8 mouse cellular contexts compared by ENCODE assay signal in genomic region chr9:47265946-47266490, GRCm38 (mm10).
A peak's percentile ranks its signal among the peaks of the same experiment; 100 is the strongest.
DNase-seq lines count a peak whose midpoint lies in the region; ATAC-seq and TF ChIP-seq lines count a peak whose summit lies in the region.

No protein-coding gene starts in this region.

- no peak for TF ChIP-seq CTCF in heart, adult 2 months (IDR thresholded peaks at IDR 0.05)
- no peak for TF ChIP-seq CTCF in kidney, postnatal 0 days (IDR thresholded peaks at IDR 0.05; ENCODE audit: low read depth)

- WGBS in heart, adult 2 months = 30% methylated on average over 9 of the region's 9 CpGs
- WGBS in kidney, postnatal 0 days = 30% methylated on average over 9 of the region's 9 CpGs
- 56% methylated on average over 9 of the region's 9 CpGs for WGBS in neural tube, embryonic 15.5 days

- intact Hi-C loops in heart, adult 2 months (cut with DNase I) = no loop called here

- no peak for TF ChIP-seq EP300 in heart, adult 2 months (IDR thresholded peaks at IDR 0.05; ENCODE audit: insufficient read depth, low read depth, low read length)

- H3K27me3 ChIP-seq in heart, adult 2 months (ENCODE audit: control insufficient read depth, insufficient read depth, low read length) = no peaks in the 10 kb centered on the region
- H3K27me3 ChIP-seq in kidney, postnatal 0 days (ENCODE audit: insufficient read depth, low read length) = no peaks in the 10 kb centered on the region
- peaks cover 7% of the 10 kb centered on the region; the same call in 1 of the 2 replicates for H3K27me3 ChIP-seq in neural tube, embryonic 15.5 days (replicated peaks)

- no peak overlapping the region for H3K27ac ChIP-seq in heart, adult 2 months
- H3K27ac ChIP-seq in kidney, postnatal 0 days = no peak overlapping the region
- peak overlapping the region; percentile 45; the same call in 1 of the 2 replicates for H3K27ac ChIP-seq in neural tube, embryonic 15.5 days (replicated peaks)

- no peaks in the 10 kb centered on the region for H3K9me3 ChIP-seq in kidney, postnatal 0 days (replicated peaks; ENCODE audit: low read length)
- H3K9me3 ChIP-seq in neural tube, embryonic 15.5 days (replicated peaks) = no peaks in the 10 kb centered on the region

- no peak; the same call in 1 of the 2 replicates for ATAC-seq in kidney, postnatal 0 days (replicated peaks; ENCODE audit: low FRiP score, low read depth)
- ATAC-seq in neural tube, embryonic 15.5 days (ENCODE audit: low FRiP score) = no peak
- no peak for ATAC-seq in megakaryocyte progenitor cell, adult 5-6 weeks (replicated peaks; ENCODE audit: poor library complexity)

- no peak overlapping the region for H3K4me2 ChIP-seq in kidney, postnatal 0 days (ENCODE audit: low read length)
- H3K4me2 ChIP-seq in neural tube, embryonic 15.5 days = no peak overlapping the region

- no peaks in the 10 kb centered on the region for H3K79me2 ChIP-seq in heart, adult 2 months (replicated peaks; ENCODE audit: control insufficient read depth, insufficient read depth, low read length)

- H3K9ac ChIP-seq in heart, adult 2 months (ENCODE audit: low read depth, low read length) = no peak overlapping the region
- H3K9ac ChIP-seq in kidney, postnatal 0 days (ENCODE audit: low read depth, low read length) = no peak overlapping the region
- no peak overlapping the region for H3K9ac ChIP-seq in neural tube, embryonic 15.5 days (replicated peaks)

- peak; percentile 11 to 14 for DNase-seq in frontal cortex, postnatal 14 days (ENCODE audit: low spot score in 2 of 2)
- DNase-seq in frontal cortex, adult 2 months (ENCODE audit: extremely low spot score in 1 of 2, low spot score in 1 of 2) = no peak
- peak; percentile 30 for DNase-seq in Muller cell, postnatal 12 days (ENCODE audit: inconsistent ontology term)
- DNase-seq in heart, adult 2 months = peak; percentile 66 to 72
- peak; percentile 57 for DNase-seq in kidney, postnatal 0 days (ENCODE audit: low spot score)
- no peak for DNase-seq in layer of hippocampus, adult 11-12 months (ENCODE audit: low spot score)

- TF ChIP-seq POLR2A in heart, adult 2 months (IDR thresholded peaks at IDR 0.05; ENCODE audit: insufficient read depth, low read depth, low read length) = no peak

- no peaks in the 10 kb centered on the region for H3K4me1 ChIP-seq in heart, adult 2 months (ENCODE audit: control insufficient read depth, insufficient read depth, low read length)
- H3K4me1 ChIP-seq in kidney, postnatal 0 days (replicated peaks; ENCODE audit: insufficient read depth, low read length) = 0 out of 2 replicates have a peak, but pooled peaks cover 3% of the 10 kb centered on the region
- H3K4me1 ChIP-seq in neural tube, embryonic 15.5 days = peaks cover 14% of the 10 kb centered on the region

- no peak overlapping the region for H3K4me3 ChIP-seq in heart, adult 2 months
- H3K4me3 ChIP-seq in kidney, postnatal 0 days (replicated peaks; ENCODE audit: low read depth, low read length) = no peak overlapping the region
- H3K4me3 ChIP-seq in neural tube, embryonic 15.5 days (replicated peaks) = no peak overlapping the region

- H3K36me3 ChIP-seq in heart, adult 2 months (ENCODE audit: control insufficient read depth, insufficient read depth, low read length) = no peaks in the 10 kb centered on the region
- no peaks in the 10 kb centered on the region for H3K36me3 ChIP-seq in kidney, postnatal 0 days (ENCODE audit: insufficient read depth, low read length)
- H3K36me3 ChIP-seq in neural tube, embryonic 15.5 days = no peaks in the 10 kb centered on the region

Comparison
In these comparisons a context has a peak if more than half of its experiments do, and no peak if none do; other contexts are left out.
1. DNase-seq: peak in frontal cortex, postnatal 14 days (2 of 2), Muller cell, postnatal 12 days (single experiment), heart, adult 2 months (2 of 2) and kidney, postnatal 0 days (single experiment); none in frontal cortex, adult 2 months (0 of 2) and layer of hippocampus, adult 11-12 months (single experiment).